Mouse (Mus musculus) adrenal gland, postnatal 14 days (tissue): ENCODE measurements around the gene Ift46. TPM values are rescaled to one million over a fixed set of nuclear protein-coding genes. Genes with fewer than 3 reads are reported as not detected.

Experiments
- DNase-seq: peaks from one replicate; pipeline ENCODE4 v3.0.0; 2021; ENCODE audit warnings: mixed read lengths
- total RNA-seq: library from RNA; stranded (reverse); gene quantifications from 2 replicates; pipeline ENCODE4 v1.2.3, GENCODE M21; 2021

Gene Ift46
- total RNA-seq, 1 experiment from 2014 or later, result 72.1 TPM

DNA sequence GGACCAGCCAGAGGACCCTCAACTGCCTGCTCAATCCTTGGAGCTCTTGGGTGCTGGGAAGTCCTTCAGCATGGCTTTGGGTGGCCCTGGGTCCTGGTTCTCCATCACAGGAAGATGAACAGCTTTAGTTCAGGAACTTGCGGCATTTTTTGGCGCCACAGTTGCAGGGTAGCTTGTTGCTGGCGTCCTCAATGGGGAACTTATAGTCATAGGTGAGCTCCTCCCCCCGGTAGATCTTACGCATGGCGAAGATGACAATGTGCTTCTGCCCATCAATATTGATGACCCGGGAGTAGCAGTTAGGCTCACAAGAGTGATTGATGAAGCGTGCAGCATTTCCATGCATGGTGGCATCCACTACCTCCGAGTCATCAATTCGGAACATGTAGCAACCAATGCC lies 40.1 kb downstream of the Ift46 start:
- no peak for DNase-seq

DNA sequence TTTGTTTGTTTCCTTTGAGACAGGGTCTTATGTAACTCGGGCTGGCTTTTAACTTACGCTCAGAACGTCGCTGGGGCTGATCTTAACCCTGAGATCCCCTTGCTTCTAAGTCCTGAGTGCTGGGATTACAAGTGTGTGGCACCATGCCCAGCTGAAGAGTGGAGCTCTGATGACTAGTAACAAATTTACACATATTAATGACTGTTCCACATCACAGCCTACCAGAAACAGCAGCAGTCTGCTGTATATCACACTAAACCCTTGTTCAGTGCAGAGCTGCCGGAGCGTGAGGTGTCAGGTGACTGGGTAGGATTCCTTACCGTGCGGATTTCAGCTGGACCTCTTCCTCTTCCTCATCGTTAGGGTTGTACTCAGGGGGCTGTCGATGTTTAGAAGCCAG lies 42.6 kb downstream of the Ift46 start:
- no peak for DNase-seq

DNA sequence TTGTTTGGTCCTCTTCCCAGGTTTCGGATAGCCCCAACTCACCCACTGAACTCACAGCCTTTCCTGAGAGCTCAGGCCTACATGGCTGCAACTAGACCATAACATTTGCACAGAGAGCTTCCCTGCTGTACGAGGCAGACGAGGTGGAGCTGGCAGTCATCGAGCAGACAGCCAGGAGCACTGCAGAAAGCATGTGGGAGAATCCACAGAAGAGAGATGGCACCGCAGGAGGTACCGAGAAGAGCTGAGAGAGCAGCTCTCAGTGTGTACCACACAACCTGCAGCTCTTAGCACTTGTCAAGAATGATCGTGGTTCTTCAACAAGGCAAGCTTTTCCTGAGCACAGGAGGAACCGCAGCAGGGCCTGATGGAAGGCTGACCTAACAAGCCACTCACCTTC lies 46.5 kb downstream of the Ift46 start:
- no peak for DNase-seq

DNA sequence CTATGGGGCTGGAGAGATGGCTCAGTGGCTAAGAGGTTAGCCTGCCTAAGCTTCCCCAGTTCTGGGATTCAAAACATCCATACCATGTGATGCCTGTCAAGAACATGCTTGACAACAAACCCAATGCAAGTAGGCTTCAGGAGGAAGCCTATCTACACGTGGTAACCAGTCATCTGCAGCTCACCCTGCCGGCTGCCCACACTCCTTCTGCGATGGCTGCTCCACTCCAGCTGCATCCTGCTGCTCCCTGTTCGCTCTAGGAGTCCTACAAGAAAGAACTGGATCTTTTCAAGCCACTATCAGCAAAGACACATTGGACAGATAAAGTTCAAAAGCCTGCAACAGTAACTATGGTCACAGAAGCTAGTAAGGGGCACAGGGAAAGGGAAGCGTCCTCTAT lies 49.8 kb downstream of the Ift46 start:
- no peak for DNase-seq

DNA sequence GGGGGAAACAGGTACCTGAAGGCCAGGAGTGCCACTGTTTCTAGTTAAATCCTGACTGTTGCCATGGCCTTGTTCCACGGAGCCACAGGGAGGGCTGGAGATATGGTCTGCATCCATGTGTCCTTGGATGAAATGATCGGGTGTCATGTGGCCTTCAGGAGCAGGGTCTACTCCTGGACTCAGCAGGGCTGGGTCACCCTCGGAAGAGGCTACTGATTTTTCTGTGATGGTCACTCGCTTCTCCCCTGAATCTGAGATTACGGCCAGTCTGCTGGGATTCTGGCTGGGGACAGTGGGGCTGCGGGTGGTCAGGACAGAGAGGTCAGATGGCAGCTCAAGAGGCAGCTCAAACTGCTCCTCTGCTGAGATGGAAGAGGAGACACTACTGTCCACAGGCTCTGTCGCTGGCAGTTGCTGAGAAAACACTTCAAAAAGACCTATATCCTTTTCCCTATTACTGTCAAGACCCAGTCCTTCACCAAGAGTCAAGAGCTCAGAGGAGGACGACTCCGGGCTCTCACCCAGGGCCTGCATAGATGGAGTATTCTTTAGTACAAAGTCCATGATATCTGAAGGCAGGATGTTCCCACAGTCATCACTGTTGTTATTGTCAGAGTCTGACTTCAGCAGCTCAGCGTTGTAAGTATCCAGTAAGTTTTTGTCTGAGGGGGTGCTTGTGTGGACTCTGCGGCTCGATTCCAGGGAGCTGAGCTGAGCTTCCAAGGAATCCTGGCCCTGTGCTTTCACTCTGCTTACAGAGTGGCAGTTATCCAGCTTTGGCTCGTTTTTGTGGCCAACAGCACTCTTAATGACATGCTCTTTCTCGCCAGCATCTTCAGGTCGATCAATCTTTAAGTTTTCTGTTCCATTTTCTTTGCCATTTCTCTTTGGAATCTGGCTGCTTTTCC lies 52.5 kb downstream of the Ift46 start:
- no peak for DNase-seq

DNA sequence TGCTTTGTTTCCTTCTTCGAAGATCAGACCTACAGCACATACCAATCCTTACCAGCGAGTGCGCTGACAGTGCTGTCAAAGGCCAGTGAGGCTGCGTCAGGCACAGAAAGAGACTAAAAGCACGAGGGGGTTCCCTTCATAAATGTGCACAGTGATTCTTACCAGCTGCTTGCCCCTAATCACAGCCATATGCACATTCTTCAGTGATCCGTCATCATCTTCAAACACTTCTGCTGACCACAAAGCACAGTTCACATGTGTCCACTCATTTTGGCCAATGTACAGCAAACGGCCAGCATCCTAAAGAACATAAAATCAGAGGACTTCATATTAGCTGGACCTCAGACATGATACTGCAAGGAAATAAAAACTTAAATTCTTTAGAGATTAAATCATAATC lies 59.0 kb downstream of the Ift46 start:
- DNase-seq, result no peak

DNA sequence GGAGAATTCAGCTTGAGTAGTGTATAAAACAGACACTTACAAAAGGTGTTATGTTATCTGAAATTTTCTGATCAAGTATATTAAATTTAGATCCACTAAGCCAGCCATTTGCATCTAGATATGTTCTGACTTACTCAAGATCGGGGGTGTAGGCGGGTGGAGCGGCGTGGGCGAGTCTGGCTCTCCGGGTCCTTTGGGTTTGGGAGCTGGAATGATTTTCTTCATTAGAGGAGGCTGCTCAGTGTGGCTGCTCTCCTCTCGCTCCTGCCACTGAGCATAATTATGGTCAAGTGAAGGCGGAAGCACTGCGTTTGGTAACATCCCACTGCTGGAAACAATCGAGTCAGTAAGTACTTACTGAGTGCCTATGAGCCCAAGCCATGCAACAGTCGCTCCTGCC lies 61.2 kb downstream of the Ift46 start:
- no peak for DNase-seq

DNA sequence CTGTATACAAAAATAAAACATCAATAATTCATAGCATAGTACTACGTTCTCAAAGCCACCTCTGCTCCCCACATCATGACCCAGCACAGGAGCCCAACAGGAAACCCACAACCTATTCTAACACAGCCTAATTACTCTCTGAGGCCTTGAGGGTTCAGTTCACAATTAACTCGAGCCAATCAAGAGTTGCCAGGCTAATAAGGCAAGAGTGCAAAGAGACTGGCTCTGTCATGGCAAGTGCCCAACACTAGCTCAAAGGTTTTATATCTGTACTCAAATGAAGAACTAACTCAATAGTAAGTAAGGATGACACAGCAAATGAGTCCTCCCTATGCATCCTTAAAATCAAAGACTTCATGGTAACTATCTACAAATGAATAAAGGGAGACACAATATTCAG lies 62.8 kb downstream of the Ift46 start:
- DNase-seq, result no peak

DNA sequence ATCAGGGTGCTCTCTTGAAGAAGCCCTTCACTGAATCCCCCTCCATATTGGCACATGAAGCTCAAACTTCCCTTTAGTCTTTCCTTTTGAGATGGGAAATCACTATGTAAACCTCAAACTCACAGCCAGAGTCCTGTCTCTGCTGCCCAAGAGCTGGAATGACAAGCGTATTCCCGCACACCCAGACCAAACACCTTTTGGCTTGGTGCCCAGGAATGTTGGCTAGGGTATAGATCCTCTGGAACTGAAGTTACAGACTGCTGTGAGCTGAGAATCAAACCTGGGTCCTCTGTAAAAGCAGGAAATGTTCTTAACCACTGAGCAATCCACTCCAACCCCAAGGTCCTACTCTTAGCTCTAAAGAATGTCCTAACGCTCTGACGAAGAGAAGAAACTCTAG lies 64.6 kb downstream of the Ift46 start:
- DNase-seq, result peak; percentile 54

DNA sequence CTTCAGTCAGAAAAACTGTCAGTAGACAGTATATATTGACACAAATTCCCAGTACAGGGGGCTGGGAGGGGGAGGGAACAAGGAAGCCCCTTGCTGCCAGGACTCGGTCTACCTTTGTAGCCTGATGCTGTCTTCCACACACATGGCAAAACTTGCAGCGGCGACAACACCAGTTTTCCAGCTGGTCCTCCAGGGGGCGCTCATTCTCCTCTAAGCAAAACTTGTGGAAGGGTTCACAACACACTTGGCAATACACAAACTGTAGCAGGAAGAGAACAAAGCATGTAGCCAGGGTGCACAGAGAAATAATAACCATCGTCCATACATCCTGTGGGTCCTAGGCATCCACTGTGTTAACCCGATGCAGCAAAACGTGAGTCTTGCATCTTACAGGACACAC lies 68.7 kb downstream of the Ift46 start:
- peak; percentile 89 for DNase-seq

DNA sequence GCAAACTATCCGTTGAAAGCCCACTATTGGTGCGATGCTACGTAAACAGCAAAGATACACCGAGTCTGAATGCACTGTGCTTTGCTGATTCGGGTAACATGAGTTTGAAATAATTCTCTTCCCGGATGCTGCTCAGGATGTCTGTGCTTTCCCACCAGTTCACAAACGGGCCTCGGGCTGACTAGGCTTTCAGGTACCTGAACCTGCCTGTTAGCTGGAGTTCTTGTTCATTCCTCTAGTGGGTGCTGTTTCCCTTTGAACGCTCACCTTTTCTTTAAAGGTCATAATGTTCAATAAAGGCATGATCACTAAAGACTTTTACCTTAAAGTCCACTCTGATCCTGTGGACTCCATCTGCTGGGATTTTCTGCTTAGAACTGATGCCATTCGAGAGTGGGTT lies 73.5 kb downstream of the Ift46 start:
- peak; percentile 31 for DNase-seq

Other genes with a start within 250 kb of the Ift46 start
- gene Cxcr5, start 206.0 kb upstream of the Ift46 start, total RNA-seq, result 0.56 and 4.4 TPM in 2 replicates
- gene Ddx6, start 163.0 kb upstream of the Ift46 start, total RNA-seq, result 122 TPM in 2 replicates
- gene Treh, start 94.7 kb upstream of the Ift46 start, total RNA-seq, result not detected in 2 replicates
- gene Phldb1, start 32.7 kb upstream of the Ift46 start, total RNA-seq, result 45.1 and 60.5 TPM in 2 replicates
- 160 and 166 TPM in 2 replicates for gene Arcn1, start 63 bp upstream of the Ift46 start, total RNA-seq
- gene Tmem25, start 31.4 kb downstream of the Ift46 start, total RNA-seq, result 5.3 and 5.5 TPM in 2 replicates
- 5.6 and 64.1 TPM in 2 replicates for gene Ttc36, start 35.2 kb downstream of the Ift46 start, total RNA-seq
- 37.2 and 42.9 TPM in 2 replicates for gene Kmt2a, start 113.4 kb downstream of the Ift46 start, total RNA-seq
- gene Atp5l, start 152.8 kb downstream of the Ift46 start, total RNA-seq, result 638 TPM in 2 replicates
- 89.5 and 100 TPM in 2 replicates for gene Ube4a, start 197.7 kb downstream of the Ift46 start, total RNA-seq
- gene Cd3g, start 212.5 kb downstream of the Ift46 start, total RNA-seq, result 2.2 and 14.5 TPM in 2 replicates
- gene Cd3d, start 213.9 kb downstream of the Ift46 start, total RNA-seq, result 1.5 and 12.5 TPM in 2 replicates
- gene Cd3e, start 241.7 kb downstream of the Ift46 start, total RNA-seq, result 1.8 and 19.1 TPM in 2 replicates